Mouse (Mus musculus) cerebellum, adult 2 months (tissue): ENCODE results near the gene Dnajc13. TPM values are rescaled to one million over a fixed set of nuclear protein-coding genes. Genes with fewer than 3 reads are reported as not detected.

Source experiments
- DNase-seq, 2 experiments: peaks; one replicate each; pipeline ENCODE4 v3.0.0; 2021
- H3K27ac ChIP-seq: fragments of 200-500 bp; 2 replicates; pipeline ENCODE4 v1.5.1; 2012; ENCODE audit warnings: low read length, control low read depth, inconsistent platforms; ENCODE audit not compliant: insufficient read depth
- H3K27me3 ChIP-seq: fragments of 200-500 bp; 2 replicates; pipeline ENCODE4 v1.6.1; 2012; ENCODE audit warnings: inconsistent platforms, mild to moderate bottlenecking, low read length, moderate library complexity; ENCODE audit not compliant: control insufficient read depth, insufficient read depth
- H3K4me1 ChIP-seq: fragments of 200-500 bp; 2 replicates; pipeline ENCODE4 v1.6.1; 2011; ENCODE audit warnings: low read length; ENCODE audit not compliant: control insufficient read depth, insufficient read depth
- H3K4me3 ChIP-seq: fragments of 200-500 bp; replicated peaks from 2 replicates; pipeline ENCODE3; 2011; ENCODE audit warnings: mild to moderate bottlenecking, low read depth, low read length, control low read depth; ENCODE audit not compliant: insufficient read depth
- CTCF ChIP-seq: fragments of 200-500 bp; IDR thresholded peaks from 2 replicates; pipeline ENCODE4 v1.5.1; 2011; ENCODE audit warnings: low read depth, mild to moderate bottlenecking, control low read depth, low read length, moderate library complexity, borderline replicate concordance; ENCODE audit not compliant: insufficient read depth
- POLR2A ChIP-seq: fragments of 200-500 bp; IDR thresholded peaks from 2 replicates; pipeline ENCODE4 v1.6.1; 2011; ENCODE audit warnings: low read length, control low read depth, borderline replicate concordance; ENCODE audit not compliant: insufficient read depth
- WGBS: fragments of 180-500 bp; shearing (Covaris S2); methylation state at CpG from one replicate; pipeline ENCODE4 v1.1.7; 2018; 5-methylcytosine and 5-hydroxymethylcytosine counted together
- polyA plus RNA-seq: library from polyadenylated mRNA; depleted of rRNA; stranded (reverse); fragments of >200 nt; gene quantifications from 2 replicates; pipeline ENCODE4 v1.2.3, GENCODE M21; 2012

Gene Dnajc13
- polyA plus RNA-seq, 1 experiment, result 61.5 TPM

- H3K4me3 ChIP-seq, result no peak overlapping the region
- DNase-seq, result no peak
- H3K27ac ChIP-seq, result no peak overlapping the region
- H3K27me3 ChIP-seq, result no peaks in the 10 kb centered on the region
- WGBS, result 94% methylated on average over 6 of the region's 6 CpGs
- no peaks in the 10 kb centered on the region for H3K4me1 ChIP-seq
- TF ChIP-seq POLR2A, result no peak
- no peak for TF ChIP-seq CTCF
Observed at GRCm38 (mm10) chr9:104171651-104172050, 91.1 kb downstream of the Dnajc13 start.

DNA sequence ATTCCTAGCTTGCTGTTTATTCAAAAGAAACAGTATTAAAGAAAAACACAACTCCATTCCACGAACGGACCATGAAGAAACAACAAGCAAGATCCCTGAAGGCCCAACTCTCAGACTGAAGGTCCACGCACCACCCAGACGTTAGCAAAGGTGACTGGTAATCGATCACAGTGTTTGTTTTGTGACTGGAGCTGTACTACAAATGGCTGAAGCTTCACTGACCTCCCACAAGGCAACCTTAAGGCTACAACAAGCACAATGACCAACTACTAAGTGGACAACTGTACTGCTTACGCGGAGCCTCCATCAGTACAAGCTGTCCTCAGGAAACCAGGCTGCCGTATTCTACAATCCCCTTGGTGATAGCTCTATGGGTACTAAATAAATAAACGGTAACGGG, 92.7 kb downstream of the Dnajc13 start:
- Histone ChIP-seq H3K27me3 (no peaks in the 10 kb centered on the region), H3K27ac (no peak overlapping the region), H3K4me1 (no peaks in the 10 kb centered on the region), H3K4me3 (no peak overlapping the region)
- no peak for DNase-seq
- 97% methylated on average over 10 of the region's 10 CpGs for WGBS
- TF ChIP-seq POLR2A, result no peak
- no peak for TF ChIP-seq CTCF

GRCm38 (mm10) chr9:104165926-104166325, 96.8 kb downstream of the Dnajc13 start:
- Histone ChIP-seq H3K27ac (no peak overlapping the region), H3K4me1 (no peaks in the 10 kb centered on the region), H3K27me3 (no peaks in the 10 kb centered on the region), H3K4me3 (no peak overlapping the region)
- TF ChIP-seq CTCF (no peak), POLR2A (no peak)
- 41% methylated on average over 5 of the region's 5 CpGs for WGBS
- no peak for DNase-seq

DNA sequence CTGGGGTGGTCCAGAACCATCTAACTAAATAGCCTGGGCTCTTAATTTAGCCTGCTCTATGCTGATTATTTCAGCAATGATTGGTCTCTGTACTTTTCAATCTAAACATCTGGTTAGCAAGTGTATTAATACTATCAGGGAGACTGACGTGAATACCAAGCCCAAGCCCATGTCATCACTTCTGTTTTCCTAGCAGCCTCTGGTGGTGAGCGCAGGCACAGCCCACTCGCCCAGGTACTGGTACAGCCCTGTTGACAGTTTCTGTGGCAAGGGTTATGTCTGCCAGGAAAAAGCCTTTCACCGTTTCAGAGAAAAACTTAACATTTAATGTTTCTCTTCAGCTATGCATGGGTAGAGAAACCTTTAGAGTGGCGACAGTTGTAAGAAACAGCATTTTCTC, 98.5 kb downstream of the Dnajc13 start:
- no peak for DNase-seq
- no peak overlapping the region for H3K27ac ChIP-seq
- no peak overlapping the region for H3K4me3 ChIP-seq
- 85% methylated on average over 5 of the region's 5 CpGs for WGBS
- H3K27me3 ChIP-seq, result no peaks in the 10 kb centered on the region
- H3K4me1 ChIP-seq, result no peaks in the 10 kb centered on the region
- no peak for TF ChIP-seq POLR2A
- TF ChIP-seq CTCF, result no peak

DNA sequence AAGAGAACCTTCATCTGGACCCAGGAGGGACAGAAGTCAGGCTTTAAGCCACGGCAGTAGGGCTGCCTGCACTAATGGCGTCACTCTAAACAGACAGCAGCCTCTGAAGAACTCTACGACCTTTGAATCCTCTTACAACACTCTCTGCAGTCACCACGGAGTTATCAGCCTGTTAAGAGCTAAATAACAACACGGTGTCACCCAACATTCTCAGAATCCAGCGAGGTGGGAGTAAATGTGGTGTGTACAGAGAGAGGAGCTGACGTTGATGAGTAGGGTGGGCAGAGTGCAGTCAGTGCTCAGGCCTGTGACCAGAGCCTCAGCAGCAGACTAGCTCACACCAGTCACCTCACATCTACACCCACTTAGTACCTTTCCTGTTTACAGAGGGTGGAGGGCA, 101.6 kb downstream of the Dnajc13 start:
- no peak for TF ChIP-seq POLR2A
- TF ChIP-seq CTCF, result no peak
- WGBS, result 86% methylated on average over 7 of the region's 7 CpGs
- DNase-seq, result no peak

DNA sequence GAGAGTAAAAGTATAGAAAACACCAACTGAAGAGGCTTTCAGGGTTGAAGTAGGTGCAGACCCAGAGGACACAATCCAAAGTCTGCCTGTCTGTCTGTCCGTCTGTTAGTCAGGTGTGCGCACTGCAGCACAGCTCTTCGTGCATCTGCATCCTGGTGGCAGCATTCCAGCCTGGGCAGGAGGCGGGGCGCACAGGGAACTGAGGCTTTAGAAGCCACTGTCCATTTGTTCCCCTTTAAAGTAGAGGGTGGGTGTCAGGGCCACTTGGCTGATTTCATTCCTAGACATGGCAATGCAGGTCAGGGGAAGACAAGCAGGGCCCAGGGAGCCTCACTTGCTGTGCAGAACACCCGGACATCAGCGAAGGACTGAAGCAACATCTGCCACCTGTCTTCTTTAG, 105.4 kb downstream of the Dnajc13 start:
- no peak for DNase-seq
- TF ChIP-seq CTCF (no peak), POLR2A (no peak)
- no peak overlapping the region for H3K4me3 ChIP-seq

More for the DNA sequence above, 101.6 kb downstream of the Dnajc13 start:
- Histone ChIP-seq H3K4me3 (no peak overlapping the region), H3K27ac (no peak overlapping the region), H3K4me1 (no peaks in the 10 kb centered on the region), H3K27me3 (no peaks in the 10 kb centered on the region)

GRCm38 (mm10) chr9:104156506-104156905, 106.2 kb downstream of the Dnajc13 start:
- no peak for DNase-seq
- Histone ChIP-seq H3K27me3 (no peaks in the 10 kb centered on the region), H3K4me1 (no peaks in the 10 kb centered on the region), H3K4me3 (no peak overlapping the region), H3K27ac (no peak overlapping the region)
- no peak for TF ChIP-seq POLR2A
- TF ChIP-seq CTCF, result no peak
- WGBS, result 96% methylated on average over 8 of the region's 8 CpGs

More for the DNA sequence above, 105.4 kb downstream of the Dnajc13 start:
- 89% methylated on average over 7 of the region's 7 CpGs for WGBS
- Histone ChIP-seq H3K4me1 (no peaks in the 10 kb centered on the region), H3K27me3 (no peaks in the 10 kb centered on the region), H3K27ac (no peak overlapping the region)

- TF ChIP-seq CTCF (no peak), POLR2A (no peak)
- Histone ChIP-seq H3K27me3 (no peaks in the 10 kb centered on the region), H3K4me1 (no peaks in the 10 kb centered on the region), H3K4me3 (no peak overlapping the region), H3K27ac (no peak overlapping the region)
- no peak for DNase-seq
- 88% methylated on average over 14 of the region's 14 CpGs for WGBS
Observed at GRCm38 (mm10) chr9:104155100-104155715, 107.5 kb downstream of the Dnajc13 start.
